Mouse (Mus musculus) midbrain, embryonic 14.5 days (tissue): ENCODE results near the gene Ccdc63. TPM values are rescaled to one million over a fixed set of nuclear protein-coding genes. Genes with fewer than 3 reads are reported as not detected.

Experiments
- ATAC-seq: fragments of 200-750 bp; cut with Nextera tagmentation; 2 replicates; pipeline ENCODE4 v1.8.0; 2017; ENCODE audit warnings: moderate number of reproducible peaks, moderate library complexity; ENCODE audit not compliant: low FRiP score, low TSS enrichment
- DNase-seq: peaks from one replicate; pipeline ENCODE4 v3.0.0-alpha.2; 2015
- H3K27ac ChIP-seq: fragments of 300-500 bp; sonication (generic); replicated peaks from 2 replicates; pipeline ENCODE4 v1.5.1; 2014; ENCODE audit warnings: mild to moderate bottlenecking, low read depth, low read length, moderate library complexity
- H3K27me3 ChIP-seq: fragments of 300-500 bp; sonication (generic); 2 replicates; pipeline ENCODE4 v1.6.1; 2014; ENCODE audit warnings: low read length, control low read depth, mixed read lengths; ENCODE audit not compliant: control insufficient read depth, insufficient read depth
- H3K36me3 ChIP-seq: fragments of 300-500 bp; sonication (generic); 2 replicates; pipeline ENCODE4 v1.6.1; 2014; ENCODE audit warnings: low read length, control low read depth; ENCODE audit not compliant: control insufficient read depth, insufficient read depth
- H3K4me1 ChIP-seq: fragments of 300-500 bp; sonication (generic); 2 replicates; pipeline ENCODE4 v1.6.1; 2014; ENCODE audit warnings: mild to moderate bottlenecking, antibody characterized with exemption, low read length, control low read depth; ENCODE audit not compliant: control insufficient read depth, insufficient read depth
- H3K4me2 ChIP-seq: fragments of 300-500 bp; sonication (generic); 2 replicates; pipeline ENCODE4 v1.6.1; 2014; ENCODE audit warnings: mild to moderate bottlenecking, low read length, moderate library complexity
- H3K4me3 ChIP-seq: fragments of 300-500 bp; sonication (generic); replicated peaks from 2 replicates; pipeline ENCODE4 v1.5.1; 2014; ENCODE audit warnings: low read depth, low read length
- H3K9ac ChIP-seq: fragments of 300-500 bp; sonication (generic); replicated peaks from 2 replicates; pipeline ENCODE4 v1.6.1; 2014; ENCODE audit warnings: mild to moderate bottlenecking, low read length, moderate library complexity
- H3K9me3 ChIP-seq: fragments of 300-500 bp; sonication (generic); 2 replicates; pipeline ENCODE4 v1.6.1; 2016; ENCODE audit warnings: low read length, control low read depth, mixed read lengths; ENCODE audit not compliant: control insufficient read depth
- WGBS: fragments of 180-500 bp; shearing (Covaris S2); extraction: QIAGEN DNeasy Blood & Tissue Kit; methylation state at CpG from one replicate; pipeline ENCODE4 v1.1.7; 2014; 5-methylcytosine and 5-hydroxymethylcytosine counted together
- polyA plus RNA-seq: library from polyadenylated mRNA; unstranded; fragments of >200 nt; fragmentation: Nextera tagmentation; extraction: Ambion mirVana; gene quantifications from 2 replicates; pipeline ENCODE4 v1.2.1, GENCODE M21; 2014

The Ccdc63 gene
- polyA plus RNA-seq, 1 experiment from 2014 or later, result not detected

DNA sequence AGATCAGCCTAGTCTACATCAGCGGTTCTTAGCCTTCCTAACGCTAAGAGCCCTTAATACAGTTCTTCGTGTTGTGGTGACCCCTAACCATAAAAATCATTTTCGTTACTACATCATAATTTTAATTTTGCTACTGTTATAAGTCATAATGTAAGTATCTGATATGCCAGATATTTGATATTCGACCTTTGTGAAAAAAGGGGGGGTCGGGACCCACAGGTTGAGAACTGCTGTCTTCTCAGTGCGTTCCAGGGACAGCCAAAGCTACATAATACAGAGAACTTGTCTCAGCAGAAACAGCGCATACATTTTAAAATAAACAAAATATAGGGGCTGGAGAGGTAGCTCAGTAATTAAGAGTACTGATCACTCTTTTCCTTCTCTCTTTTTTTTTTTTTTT is 51.0 kb downstream of the Ccdc63 start:
- H3K9me3 ChIP-seq, result peaks cover 2% of the 10 kb centered on the region; the same call in 1 of the 2 replicates
- DNase-seq (no peak), ATAC-seq (no peak)
- no peaks in the 10 kb centered on the region for H3K4me1 ChIP-seq
- H3K36me3 ChIP-seq, result no peaks in the 10 kb centered on the region
- no peak overlapping the region for H3K4me3 ChIP-seq
- H3K9ac ChIP-seq, result no peak overlapping the region
- H3K27ac ChIP-seq, result no peak overlapping the region
- no peak overlapping the region for H3K4me2 ChIP-seq
- H3K27me3 ChIP-seq, result no peaks in the 10 kb centered on the region
- WGBS, result 83% methylated on average over 8 of the region's 8 CpGs

DNA sequence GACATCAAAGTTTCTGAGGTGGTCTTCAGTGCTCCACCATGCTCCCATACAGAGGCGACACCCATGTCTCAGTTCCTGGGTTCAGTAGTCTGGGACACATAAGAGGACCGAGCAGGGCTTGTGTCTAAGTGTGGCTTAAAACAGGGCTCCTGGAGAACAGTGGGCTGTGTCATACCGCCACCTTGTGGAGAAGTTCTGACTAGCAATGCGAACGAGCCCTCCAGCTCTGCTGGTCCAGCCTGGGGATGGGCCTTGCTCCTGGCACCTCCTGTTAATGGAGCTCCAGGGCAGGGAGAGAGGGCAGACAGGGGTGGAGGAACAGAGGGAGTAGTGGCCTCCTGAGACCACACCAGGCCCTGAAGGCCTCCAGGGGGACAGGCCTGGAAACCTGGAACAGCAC is 51.7 kb downstream of the Ccdc63 start:
- peak; percentile 53 for ATAC-seq
- no peak overlapping the region for H3K27ac ChIP-seq
- no peak overlapping the region for H3K9ac ChIP-seq
- H3K36me3 ChIP-seq, result no peaks in the 10 kb centered on the region
- H3K4me2 ChIP-seq, result no peak overlapping the region
- DNase-seq, result peak; percentile 93
- H3K27me3 ChIP-seq, result no peaks in the 10 kb centered on the region
- H3K4me3 ChIP-seq, result no peak overlapping the region
- no peaks in the 10 kb centered on the region for H3K4me1 ChIP-seq
- H3K9me3 ChIP-seq, result peaks cover 2% of the 10 kb centered on the region; the same call in 1 of the 2 replicates
- 4% methylated on average over 5 of the region's 5 CpGs for WGBS

DNA sequence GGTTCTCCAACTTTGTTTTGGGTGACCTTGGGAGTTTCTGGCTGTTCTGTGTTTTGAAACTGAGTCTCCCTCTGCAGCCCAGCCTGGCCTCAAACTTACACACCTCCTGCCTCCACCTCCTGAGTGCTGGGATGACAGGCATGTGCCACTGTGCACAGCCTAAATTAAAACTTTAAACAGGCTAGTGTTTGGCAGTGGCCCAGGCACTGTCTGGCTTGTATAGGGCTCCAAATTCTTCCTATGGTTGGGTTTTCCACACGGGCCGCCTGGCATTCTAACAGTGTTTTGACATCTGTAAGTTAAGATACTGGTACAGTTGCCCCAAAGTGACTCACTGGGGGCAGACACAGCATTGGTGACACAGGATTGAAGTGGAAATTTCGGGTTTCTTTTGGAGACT is 54.5 kb downstream of the Ccdc63 start:
- Histone ChIP-seq H3K9ac (no peak overlapping the region), H3K27ac (no peak overlapping the region)
- WGBS, result 73% methylated on average over 3 of the region's 3 CpGs

DNA sequence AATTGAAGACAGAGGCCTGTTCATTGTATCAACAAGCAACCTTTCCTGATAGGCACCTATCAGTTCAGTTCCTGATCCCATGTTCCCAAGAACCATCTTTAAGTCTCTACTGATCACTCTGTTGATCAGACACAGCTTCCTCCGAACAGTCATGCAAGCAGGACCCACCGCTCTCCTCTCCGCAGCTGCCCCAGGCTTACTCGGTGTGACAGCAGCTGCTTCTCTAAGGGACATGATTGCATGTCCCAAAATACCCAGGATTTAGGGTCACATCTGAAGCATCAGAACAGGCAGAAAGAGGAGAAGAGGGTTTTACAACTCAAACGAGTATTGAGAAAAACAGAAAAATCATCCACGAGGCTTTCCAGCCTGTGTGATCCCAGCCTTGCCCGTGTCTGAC is 55.3 kb downstream of the Ccdc63 start:
- Histone ChIP-seq H3K36me3 (no peaks in the 10 kb centered on the region), H3K4me1 (no peaks in the 10 kb centered on the region), H3K9me3 (no peaks in the 10 kb centered on the region), H3K9ac (no peak overlapping the region), H3K4me2 (no peak overlapping the region), H3K27ac (no peak overlapping the region), H3K27me3 (no peaks in the 10 kb centered on the region), H3K4me3 (no peak overlapping the region)
- ATAC-seq (no peak), DNase-seq (no peak)
- WGBS, result 75% methylated on average over 7 of the region's 7 CpGs

More for the DNA sequence above, 54.5 kb downstream of the Ccdc63 start:
- Histone ChIP-seq H3K4me1 (no peaks in the 10 kb centered on the region), H3K4me2 (no peak overlapping the region), H3K9me3 (no peaks in the 10 kb centered on the region), H3K27me3 (no peaks in the 10 kb centered on the region), H3K4me3 (no peak overlapping the region), H3K36me3 (no peaks in the 10 kb centered on the region)
- no peak for ATAC-seq
- no peak for DNase-seq

DNA sequence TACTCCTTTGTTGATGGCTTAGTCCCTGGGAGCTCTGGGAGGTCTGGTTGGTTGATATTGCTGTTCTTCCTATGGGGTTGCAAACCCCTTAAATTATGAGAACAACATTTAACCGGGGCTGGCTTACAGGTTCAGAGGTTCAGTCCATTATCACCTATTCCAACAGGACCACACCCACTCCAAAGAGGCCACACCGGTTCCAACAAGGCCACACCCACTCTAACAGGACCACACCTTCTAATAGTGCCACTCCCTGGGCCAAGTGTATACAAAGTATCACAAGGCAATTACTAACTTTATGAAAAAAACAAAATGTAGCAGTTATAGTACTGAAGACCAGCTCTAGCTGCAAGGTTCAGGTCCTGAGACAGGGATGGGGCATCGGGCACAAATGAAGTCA is 56.2 kb downstream of the Ccdc63 start:
- WGBS, result 81% methylated on average over 3 of the region's 3 CpGs
- no peaks in the 10 kb centered on the region for H3K4me1 ChIP-seq
- no peaks in the 10 kb centered on the region for H3K9me3 ChIP-seq
- H3K4me3 ChIP-seq, result no peak overlapping the region
- H3K4me2 ChIP-seq, result no peak overlapping the region
- DNase-seq (no peak), ATAC-seq (no peak)
- no peaks in the 10 kb centered on the region for H3K36me3 ChIP-seq
- no peak overlapping the region for H3K27ac ChIP-seq
- no peaks in the 10 kb centered on the region for H3K27me3 ChIP-seq
- H3K9ac ChIP-seq, result no peak overlapping the region

DNA sequence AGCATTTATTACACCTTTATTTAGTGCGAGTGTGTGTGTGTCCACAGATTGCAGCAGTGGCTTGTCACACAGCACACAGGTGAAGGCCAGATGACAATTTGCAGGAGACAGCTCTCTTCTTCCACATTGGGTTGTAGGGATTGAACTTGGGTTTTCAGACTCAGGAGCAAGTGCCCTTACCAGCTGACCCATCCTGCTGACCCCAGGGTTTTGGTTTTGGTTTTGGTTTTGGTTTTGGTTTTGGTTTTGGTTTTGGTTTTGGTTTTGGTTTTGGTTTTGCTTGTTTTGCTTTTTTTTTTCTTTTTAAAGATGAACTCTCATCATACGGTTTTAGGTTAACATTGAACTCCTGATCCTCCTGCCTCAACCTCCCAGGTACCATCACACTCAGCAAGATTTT is 57.3 kb downstream of the Ccdc63 start:
- H3K9me3 ChIP-seq, result no peaks in the 10 kb centered on the region
- H3K4me3 ChIP-seq, result no peak overlapping the region
- no peak overlapping the region for H3K27ac ChIP-seq
- 87% methylated on average over 2 of the region's 2 CpGs for WGBS
- H3K9ac ChIP-seq, result no peak overlapping the region
- no peaks in the 10 kb centered on the region for H3K27me3 ChIP-seq
- DNase-seq (no peak), ATAC-seq (no peak)
- H3K4me1 ChIP-seq, result no peaks in the 10 kb centered on the region
- H3K36me3 ChIP-seq, result no peaks in the 10 kb centered on the region
- no peak overlapping the region for H3K4me2 ChIP-seq

DNA sequence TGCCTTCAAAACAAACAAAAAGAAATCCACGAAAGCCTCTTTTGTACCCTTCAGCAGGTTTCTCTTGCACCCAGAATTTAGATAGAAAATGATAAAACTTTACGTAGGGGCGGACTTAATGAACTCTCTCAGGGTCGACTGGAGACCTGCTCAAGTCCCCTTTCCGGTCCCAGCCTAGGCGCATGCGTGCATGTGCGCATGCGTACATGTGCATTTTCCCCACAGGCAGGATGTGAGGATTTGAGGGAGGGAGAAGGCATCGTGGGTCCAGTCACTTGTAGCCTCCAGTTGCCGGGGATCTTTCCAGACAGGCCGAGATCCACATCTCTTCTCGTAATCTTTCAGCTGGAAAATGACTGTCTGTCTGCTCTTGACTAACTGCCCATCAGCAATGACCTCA is 59.2 kb downstream of the Ccdc63 start:
- Histone ChIP-seq H3K9ac (no peak overlapping the region), H3K27ac (no peak overlapping the region), H3K27me3 (no peaks in the 10 kb centered on the region), H3K4me1 (no peaks in the 10 kb centered on the region), H3K9me3 (no peaks in the 10 kb centered on the region), H3K36me3 (no peaks in the 10 kb centered on the region), H3K4me3 (no peak overlapping the region), H3K4me2 (no peak overlapping the region)
- DNase-seq (no peak), ATAC-seq (no peak)
- 94% methylated on average over 13 of the region's 13 CpGs for WGBS

DNA sequence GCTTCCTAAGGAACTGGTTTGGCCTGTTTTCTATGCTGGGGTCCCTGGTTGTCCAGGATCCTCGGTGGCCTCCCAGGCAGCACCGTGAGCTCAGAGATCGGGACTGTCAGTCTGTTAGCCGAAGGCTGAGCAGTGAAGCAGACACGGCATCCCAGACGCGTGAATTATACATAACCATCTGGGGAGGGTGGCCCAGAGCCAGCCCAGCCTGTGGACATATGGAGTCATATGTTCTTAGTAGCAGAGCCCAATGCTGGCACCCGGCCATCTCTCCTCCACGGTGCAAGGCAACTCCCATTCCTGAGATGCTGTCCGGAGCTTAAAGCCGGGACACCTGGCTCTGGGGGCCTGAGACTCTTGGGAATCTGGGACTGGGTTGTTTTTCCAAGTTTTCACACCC is 59.7 kb downstream of the Ccdc63 start:
- 47% methylated on average over 11 of the region's 11 CpGs for WGBS
- Histone ChIP-seq H3K4me2 (no peak overlapping the region), H3K27ac (no peak overlapping the region), H3K36me3 (no peaks in the 10 kb centered on the region), H3K4me3 (no peak overlapping the region), H3K4me1 (no peaks in the 10 kb centered on the region), H3K9ac (no peak overlapping the region), H3K27me3 (no peaks in the 10 kb centered on the region), H3K9me3 (no peaks in the 10 kb centered on the region)
- peak; percentile 78 for DNase-seq
- ATAC-seq, result peak; percentile 46; the same call in 1 of the 2 replicates

DNA sequence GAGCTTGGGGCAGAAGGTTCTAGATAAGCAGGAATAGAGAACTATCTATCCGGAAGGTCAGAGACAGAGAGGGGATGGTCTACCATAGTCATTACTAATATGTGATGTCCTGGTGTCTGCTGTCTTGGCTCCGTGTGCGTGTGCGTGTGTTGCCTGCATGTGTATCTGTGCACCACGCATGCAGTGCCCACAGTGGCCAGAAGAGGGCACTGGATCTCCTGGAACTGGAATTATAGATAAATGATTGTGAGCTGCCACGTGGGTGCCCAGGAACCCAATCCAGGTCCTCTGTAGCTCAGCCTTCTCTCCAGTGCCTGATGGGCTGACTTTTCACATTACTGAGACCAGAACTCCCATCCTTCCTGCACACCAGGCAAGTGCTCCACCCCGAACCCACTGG is 60.8 kb downstream of the Ccdc63 start:
- no peak overlapping the region for H3K27ac ChIP-seq
- H3K9ac ChIP-seq, result no peak overlapping the region
- no peak overlapping the region for H3K4me2 ChIP-seq
- H3K27me3 ChIP-seq, result no peaks in the 10 kb centered on the region
- 79% methylated on average over 7 of the region's 7 CpGs for WGBS
- H3K36me3 ChIP-seq, result no peaks in the 10 kb centered on the region
- ATAC-seq (no peak), DNase-seq (no peak)
- H3K4me1 ChIP-seq, result no peaks in the 10 kb centered on the region
- no peaks in the 10 kb centered on the region for H3K9me3 ChIP-seq
- H3K4me3 ChIP-seq, result no peak overlapping the region
